7 mouse cellular contexts compared by ENCODE assay signal in genomic region chr2:119743176-119743807, GRCm38 (mm10). TPM values are rescaled to one million over a fixed set of nuclear protein-coding genes. Genes with fewer than 3 reads are reported as not detected.
DNase-seq lines count a peak whose midpoint lies in the region; ATAC-seq and TF ChIP-seq lines count a peak whose summit lies in the region.

No protein-coding gene starts in this region.

- no peak for TF ChIP-seq CTCF in spleen, adult 2 months (IDR thresholded peaks at IDR 0.05; ENCODE audit: extremely low read depth, insufficient read depth, insufficient read length, insufficient replicate concordance)

- no peaks in the 10 kb centered on the region for H3K9me3 ChIP-seq in forebrain, embryonic 16.5 days (ENCODE audit: control insufficient read depth, low read length)
- H3K9me3 ChIP-seq in midbrain, embryonic 13.5 days, result no peaks in the 10 kb centered on the region

- no peak for DNase-seq in spleen, adult 2 months (ENCODE audit: low read depth in 1 of 2, low spot score in 2 of 2)
- DNase-seq in spleen, postnatal 14 days (ENCODE audit: low spot score in 2 of 2), result no peak
- DNase-seq in layer of hippocampus, postnatal 10 days (ENCODE audit: low spot score in 2 of 2), result peak; percentile 67 to 74
- DNase-seq in testis, postnatal 10 days (ENCODE audit: low spot score), result peak; percentile 66
- DNase-seq in natural killer cell, adult 2 months (ENCODE audit: low spot score in 2 of 2), result no peak

- H3K4me1 ChIP-seq in spleen, adult 2 months (ENCODE audit: control insufficient read depth, insufficient read depth, insufficient read length), result peaks cover 22% of the 10 kb centered on the region
- H3K4me1 ChIP-seq in forebrain, embryonic 16.5 days (replicated peaks; ENCODE audit: control insufficient read depth, insufficient read depth, low read length), result peaks cover 27% of the 10 kb centered on the region
- H3K4me1 ChIP-seq in midbrain, embryonic 13.5 days (replicated peaks), result peaks cover 42% of the 10 kb centered on the region

- H3K4me2 ChIP-seq in forebrain, embryonic 16.5 days (ENCODE audit: low read length), result peak overlapping the region; percentile 96
- H3K4me2 ChIP-seq in midbrain, embryonic 13.5 days (replicated peaks), result peak overlapping the region; percentile 98

- ATAC-seq in forebrain, embryonic 16.5 days, result no peak; the same call in 1 of the 2 replicates
- peak; percentile 5; the same call in 1 of the 2 replicates for ATAC-seq in midbrain, embryonic 13.5 days

- 17% methylated on average over 31 of the region's 31 CpGs for WGBS in spleen, adult 2 months
- WGBS in forebrain, embryonic 16.5 days, result 6% methylated on average over 31 of the region's 31 CpGs
- 12% methylated on average over 15 of the region's 31 CpGs for WGBS in midbrain, embryonic 13.5 days

- H3K4me3 ChIP-seq in spleen, adult 2 months (ENCODE audit: extremely low read depth, insufficient read depth, insufficient read length), result peak overlapping the region; percentile 94
- H3K4me3 ChIP-seq in forebrain, embryonic 16.5 days (replicated peaks; ENCODE audit: low read length), result peak overlapping the region; percentile 59
- H3K4me3 ChIP-seq in midbrain, embryonic 13.5 days (replicated peaks), result peak overlapping the region; percentile 57

- H3K27me3 ChIP-seq in spleen, adult 2 months (ENCODE audit: control insufficient read depth, insufficient read depth, low read length), result peaks cover 10% of the 10 kb centered on the region
- H3K27me3 ChIP-seq in forebrain, embryonic 16.5 days (replicated peaks; ENCODE audit: control insufficient read depth, insufficient read depth, low read length), result peaks cover 33% of the 10 kb centered on the region
- H3K27me3 ChIP-seq in midbrain, embryonic 13.5 days, result peaks cover 70% of the 10 kb centered on the region

- H3K9ac ChIP-seq in forebrain, embryonic 16.5 days (replicated peaks; ENCODE audit: low read depth, low read length), result peak overlapping the region; percentile 64
- H3K9ac ChIP-seq in midbrain, embryonic 13.5 days (replicated peaks), result peak overlapping the region; percentile 64; the same call in 1 of the 2 replicates

- H3K36me3 ChIP-seq in spleen, adult 2 months (ENCODE audit: control insufficient read depth, insufficient read depth, low read length), result no peaks in the 10 kb centered on the region
- H3K36me3 ChIP-seq in forebrain, embryonic 16.5 days (ENCODE audit: control insufficient read depth, insufficient read depth), result no peaks in the 10 kb centered on the region
- no peaks in the 10 kb centered on the region for H3K36me3 ChIP-seq in midbrain, embryonic 13.5 days

- no peak overlapping the region for H3K27ac ChIP-seq in spleen, adult 2 months (ENCODE audit: insufficient read depth, low read length)
- no peak overlapping the region for H3K27ac ChIP-seq in forebrain, embryonic 16.5 days (ENCODE audit: low read length)
- no peak overlapping the region for H3K27ac ChIP-seq in midbrain, embryonic 13.5 days

- TF ChIP-seq POLR2A in spleen, adult 2 months (IDR thresholded peaks at IDR 0.05; ENCODE audit: low read depth, low read length), result no peak

RNA-seq across cellular contexts. Expression of gene Itpka, which starts 1.2 kb away (rescaled TPM):
- 0.72 and 0.81 TPM in 2 replicates for polyA plus RNA-seq in spleen, adult 2 months (2012; rRNA removed)
- 1.1 and 1.4 TPM in 2 replicates for polyA plus RNA-seq in forebrain, embryonic 16.5 days (2015; fragmentation: Nextera tagmentation; extraction: Ambion mirVana)
- 100 to 1,000 TPM; 115 to 124 TPM for total RNA-seq in layer of hippocampus, postnatal 10 days (2021)
- 0.52 TPM in 1 of 2 replicates, not detected in the other for polyA plus RNA-seq in midbrain, embryonic 13.5 days (2015; fragmentation: Nextera tagmentation; extraction: Ambion mirVana)

RNA-seq across cellular contexts. Expression of gene Ltk, which starts 16.9 kb away (rescaled TPM):
- 9.0 and 15.0 TPM in 2 replicates for polyA plus RNA-seq in spleen, adult 2 months (2012; rRNA removed)
- 0.28 and 0.43 TPM in 2 replicates for polyA plus RNA-seq in forebrain, embryonic 16.5 days (2015; fragmentation: Nextera tagmentation; extraction: Ambion mirVana)
- total RNA-seq in layer of hippocampus, postnatal 10 days (2021), result 1 to 10 TPM; 3.6 to 4.8 TPM
- 0.55 and 0.65 TPM in 2 replicates for polyA plus RNA-seq in midbrain, embryonic 13.5 days (2015; fragmentation: Nextera tagmentation; extraction: Ambion mirVana)

RNA-seq across cellular contexts. Expression of gene Rpap1, which starts 44.0 kb away (rescaled TPM):
- polyA plus RNA-seq in spleen, adult 2 months (2012; rRNA removed), result 25.7 and 30.7 TPM in 2 replicates
- polyA plus RNA-seq in forebrain, embryonic 16.5 days (2015; fragmentation: Nextera tagmentation; extraction: Ambion mirVana), result 19.9 and 20.5 TPM in 2 replicates
- 10 to 100 TPM; 16.4 to 16.7 TPM for total RNA-seq in layer of hippocampus, postnatal 10 days (2021)
- 25.1 and 26.8 TPM in 2 replicates for polyA plus RNA-seq in midbrain, embryonic 13.5 days (2015; fragmentation: Nextera tagmentation; extraction: Ambion mirVana)

RNA-seq across cellular contexts. Expression of gene Tyro3, which starts 54.2 kb away (rescaled TPM):
- 1.7 and 2.1 TPM in 2 replicates for polyA plus RNA-seq in spleen, adult 2 months (2012; rRNA removed)
- polyA plus RNA-seq in forebrain, embryonic 16.5 days (2015; fragmentation: Nextera tagmentation; extraction: Ambion mirVana), result 17.3 and 17.6 TPM in 2 replicates
- total RNA-seq in layer of hippocampus, postnatal 10 days (2021), result 10 to 100 TPM; 48.6 to 64.7 TPM
- 15.7 and 16.1 TPM in 2 replicates for polyA plus RNA-seq in midbrain, embryonic 13.5 days (2015; fragmentation: Nextera tagmentation; extraction: Ambion mirVana)

Comparison
In these comparisons a context has a peak if more than half of its experiments do, and no peak if none do; other contexts are left out.
1. DNase-seq: peak in layer of hippocampus, postnatal 10 days (2 of 2) and testis, postnatal 10 days (single experiment); none in spleen, adult 2 months (0 of 2), spleen, postnatal 14 days (0 of 2) and natural killer cell, adult 2 months (0 of 2).
2. Peak in every context shown above with its lines, with median percentiles within 50 percentile points of each other: H3K4me3 ChIP-seq.